Mouse (Mus musculus): ENCODE measurements around the gene Best3. TPM values are rescaled to one million over a fixed set of nuclear protein-coding genes. Genes with fewer than 3 reads are reported as not detected.
"Not testable (repeated sequence)": the region's sequence is repeated elsewhere in the genome, so short reads cannot be mapped to it uniquely, and the experiment has no call there.

Best3 gene
- polyA plus RNA-seq, 1 experiment from 2014 or later = 0.09 TPM

DNA sequence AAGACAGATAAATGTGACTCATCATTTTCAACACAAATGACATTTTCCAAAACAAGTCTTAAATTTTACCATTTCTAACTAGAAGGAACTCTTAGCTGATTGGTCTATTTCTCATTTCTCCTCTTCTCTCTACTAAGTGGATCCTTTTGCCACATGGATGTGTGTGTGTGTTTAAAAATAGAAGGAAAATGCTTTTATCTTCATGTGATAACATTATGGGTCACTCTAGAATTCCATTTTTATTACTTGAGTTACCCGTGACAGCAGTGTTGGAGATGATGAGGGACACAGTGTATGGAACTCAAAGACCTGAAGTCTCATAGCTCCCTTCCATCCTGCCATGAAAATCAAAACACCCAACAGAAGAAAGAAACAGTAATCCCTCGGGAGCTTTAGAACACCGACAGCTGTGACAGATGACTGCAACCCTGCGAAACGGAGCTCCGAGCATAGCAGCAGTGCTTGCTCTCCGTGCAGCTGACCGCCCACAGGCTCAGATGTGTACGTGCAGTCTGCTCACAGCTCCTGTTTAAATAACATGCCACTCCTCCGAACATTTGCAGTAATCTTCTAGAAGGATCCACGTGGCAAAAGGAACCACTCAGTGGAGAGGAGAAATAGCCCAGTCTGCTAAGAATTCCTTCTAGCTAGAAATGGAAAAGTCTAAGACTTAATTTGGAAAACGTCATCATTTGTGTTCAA is 27.7 kb downstream of the Best3 start:
- H3K27ac ChIP-seq = no peak overlapping the region; the same call in 1 of the 2 replicates
- ATAC-seq (ENCODE audit: low FRiP score) (peak; percentile 73), DNase-seq (ENCODE audit: low spot score) (peak; percentile 52)
- WGBS = 17% methylated on average over 12 of the region's 12 CpGs
- peak overlapping the region; percentile 24; the same call in 1 of the 2 replicates for H3K9ac ChIP-seq
- H3K4me1 ChIP-seq (replicated peaks; ENCODE audit: control insufficient read depth, insufficient read depth, low read length) = peaks cover 4% of the 10 kb centered on the region; the same call in 1 of the 2 replicates
- no peaks in the 10 kb centered on the region for H3K36me3 ChIP-seq (replicated peaks; ENCODE audit: control insufficient read depth, insufficient read depth)
- no peaks in the 10 kb centered on the region for H3K27me3 ChIP-seq (ENCODE audit: control insufficient read depth, insufficient read depth, low read length)
- peak overlapping the region; percentile 41 for H3K4me2 ChIP-seq (replicated peaks)
- 0 out of 2 replicates have a peak overlapping the region, but pooled peaks have one; percentile 2 for H3K4me3 ChIP-seq (replicated peaks; ENCODE audit: low read length)
- no peaks in the 10 kb centered on the region for H3K9me3 ChIP-seq (ENCODE audit: control insufficient read depth, low read length)

GRCm38 (mm10) chr10:117014565-117014964 is 28.5 kb downstream of the Best3 start:
- WGBS = 84% methylated on average over 5 of the region's 5 CpGs
- Histone ChIP-seq H3K4me3 (replicated peaks; ENCODE audit: low read length) (no peak overlapping the region), H3K27ac (no peak overlapping the region), H3K4me2 (replicated peaks) (no peak overlapping the region), H3K36me3 (replicated peaks; ENCODE audit: control insufficient read depth, insufficient read depth) (no peaks in the 10 kb centered on the region), H3K9me3 (ENCODE audit: control insufficient read depth, low read length) (no peaks in the 10 kb centered on the region), H3K4me1 (replicated peaks; ENCODE audit: control insufficient read depth, insufficient read depth, low read length) (peaks cover 4% of the 10 kb centered on the region; the same call in 1 of the 2 replicates), H3K9ac (no peak overlapping the region), H3K27me3 (ENCODE audit: control insufficient read depth, insufficient read depth, low read length) (no peaks in the 10 kb centered on the region)
- ATAC-seq (ENCODE audit: low FRiP score) (no peak), DNase-seq (ENCODE audit: low spot score) (no peak)

- Histone ChIP-seq H3K9me3 (ENCODE audit: control insufficient read depth, low read length) (no peaks in the 10 kb centered on the region), H3K27me3 (ENCODE audit: control insufficient read depth, insufficient read depth, low read length) (no peaks in the 10 kb centered on the region), H3K36me3 (replicated peaks; ENCODE audit: control insufficient read depth, insufficient read depth) (no peaks in the 10 kb centered on the region), H3K4me2 (replicated peaks) (no peak overlapping the region), H3K9ac (0 out of 2 replicates have a peak overlapping the region, but pooled peaks have one; percentile 5), H3K4me1 (replicated peaks; ENCODE audit: control insufficient read depth, insufficient read depth, low read length) (peaks cover 8% of the 10 kb centered on the region), H3K27ac (no peak overlapping the region), H3K4me3 (replicated peaks; ENCODE audit: low read length) (no peak overlapping the region)
- WGBS = 40% methylated on average over 7 of the region's 7 CpGs
- DNase-seq (ENCODE audit: low spot score) (no peak), ATAC-seq (ENCODE audit: low FRiP score) (no peak)
These were observed 32.2 kb downstream of the Best3 start for GRCm38 (mm10) chr10:117018281-117018840.

GRCm38 (mm10) chr10:117021020-117021754 is 35.1 kb downstream of the Best3 start:
- Histone ChIP-seq H3K4me2 (replicated peaks) (no peak overlapping the region), H3K36me3 (replicated peaks; ENCODE audit: control insufficient read depth, insufficient read depth) (no peaks in the 10 kb centered on the region), H3K4me3 (replicated peaks; ENCODE audit: low read length) (no peak overlapping the region), H3K4me1 (replicated peaks; ENCODE audit: control insufficient read depth, insufficient read depth, low read length) (peaks cover 4% of the 10 kb centered on the region; the same call in 1 of the 2 replicates), H3K27ac (no peak overlapping the region), H3K9me3 (ENCODE audit: control insufficient read depth, low read length) (no peaks in the 10 kb centered on the region), H3K27me3 (ENCODE audit: control insufficient read depth, insufficient read depth, low read length) (no peaks in the 10 kb centered on the region), H3K9ac (no peak overlapping the region)
- ATAC-seq (ENCODE audit: low FRiP score) = peak; percentile 48; the same call in 1 of the 2 replicates
- no peak for DNase-seq (ENCODE audit: low spot score)
- 20% methylated on average over 21 of the region's 21 CpGs for WGBS

DNA sequence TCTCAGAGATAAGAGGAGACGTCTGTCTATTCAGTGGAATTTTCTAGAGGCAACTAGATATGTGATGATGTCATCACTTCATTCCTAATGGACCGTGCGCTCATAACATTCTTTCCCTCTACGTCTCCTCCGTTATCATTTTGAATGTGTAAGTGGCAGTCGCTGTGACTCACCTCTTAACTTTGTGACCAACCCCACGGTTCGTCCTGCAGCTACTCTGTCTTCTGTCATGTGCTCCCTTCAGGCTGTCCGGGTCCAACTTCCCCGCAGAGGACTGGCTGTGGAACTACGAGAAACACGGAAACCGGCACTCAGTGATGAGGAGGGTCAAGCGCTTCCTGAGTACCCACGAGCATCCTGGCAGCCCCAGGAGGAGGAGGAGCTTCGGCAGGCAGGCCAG is 37.6 kb downstream of the Best3 start:
- ATAC-seq (ENCODE audit: low FRiP score) (no peak), DNase-seq (ENCODE audit: low spot score) (no peak)
- Histone ChIP-seq H3K9ac (no peak overlapping the region), H3K36me3 (replicated peaks; ENCODE audit: control insufficient read depth, insufficient read depth) (no peaks in the 10 kb centered on the region), H3K9me3 (ENCODE audit: control insufficient read depth, low read length) (no peaks in the 10 kb centered on the region), H3K27me3 (ENCODE audit: control insufficient read depth, insufficient read depth, low read length) (no peaks in the 10 kb centered on the region), H3K4me2 (replicated peaks) (no peak overlapping the region), H3K4me1 (replicated peaks; ENCODE audit: control insufficient read depth, insufficient read depth, low read length) (peaks cover 4% of the 10 kb centered on the region; the same call in 1 of the 2 replicates), H3K27ac (no peak overlapping the region), H3K4me3 (replicated peaks; ENCODE audit: low read length) (no peak overlapping the region)
- 74% methylated on average over 16 of the region's 16 CpGs for WGBS

DNA sequence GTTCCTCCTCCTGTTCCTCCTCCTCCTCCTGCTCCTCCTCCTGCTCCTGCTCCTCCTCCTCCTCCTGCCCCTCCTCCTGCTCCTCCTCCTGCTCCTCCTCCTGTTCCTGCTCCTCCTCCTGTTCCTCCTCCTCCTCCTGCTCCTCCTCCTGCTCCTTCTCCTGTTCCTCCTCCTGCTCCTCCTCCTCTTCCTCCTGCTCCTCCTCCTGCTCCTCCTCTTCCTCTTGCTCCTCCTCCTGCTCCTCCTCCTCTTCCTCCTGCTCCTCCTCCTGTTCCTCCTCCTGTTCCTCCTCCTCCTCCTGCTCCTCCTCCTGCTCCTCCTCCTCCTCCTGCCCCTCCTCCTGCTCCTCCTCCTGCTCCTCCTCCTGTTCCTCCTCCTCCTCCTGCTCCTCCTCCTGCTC is 39.7 kb downstream of the Best3 start:
- not testable (repeated sequence) for H3K27ac ChIP-seq; H3K9ac ChIP-seq; H3K36me3 ChIP-seq (replicated peaks; ENCODE audit: control insufficient read depth, insufficient read depth); DNase-seq (ENCODE audit: low spot score); H3K4me2 ChIP-seq (replicated peaks); ATAC-seq (ENCODE audit: low FRiP score); H3K27me3 ChIP-seq (ENCODE audit: control insufficient read depth, insufficient read depth, low read length); H3K4me1 ChIP-seq (replicated peaks; ENCODE audit: control insufficient read depth, insufficient read depth, low read length); H3K9me3 ChIP-seq (ENCODE audit: control insufficient read depth, low read length); H3K4me3 ChIP-seq (replicated peaks; ENCODE audit: low read length)

- no peaks in the 10 kb centered on the region for H3K9me3 ChIP-seq (ENCODE audit: control insufficient read depth, low read length)
- H3K27ac ChIP-seq = no peak overlapping the region
- H3K4me3 ChIP-seq (replicated peaks; ENCODE audit: low read length) = no peak overlapping the region
- 78% methylated on average over 8 of the region's 8 CpGs for WGBS
- H3K4me1 ChIP-seq (replicated peaks; ENCODE audit: control insufficient read depth, insufficient read depth, low read length) = peaks cover under 1% of the 10 kb centered on the region; the same call in 1 of the 2 replicates
- H3K9ac ChIP-seq = no peak overlapping the region
- H3K36me3 ChIP-seq (replicated peaks; ENCODE audit: control insufficient read depth, insufficient read depth) = no peaks in the 10 kb centered on the region
- no peak for ATAC-seq (ENCODE audit: low FRiP score)
- no peaks in the 10 kb centered on the region for H3K27me3 ChIP-seq (ENCODE audit: control insufficient read depth, insufficient read depth, low read length)
- DNase-seq (ENCODE audit: low spot score) = no peak
- H3K4me2 ChIP-seq (replicated peaks) = no peak overlapping the region
These were observed 40.1 kb downstream of the Best3 start for GRCm38 (mm10) chr10:117026176-117026575.

DNA sequence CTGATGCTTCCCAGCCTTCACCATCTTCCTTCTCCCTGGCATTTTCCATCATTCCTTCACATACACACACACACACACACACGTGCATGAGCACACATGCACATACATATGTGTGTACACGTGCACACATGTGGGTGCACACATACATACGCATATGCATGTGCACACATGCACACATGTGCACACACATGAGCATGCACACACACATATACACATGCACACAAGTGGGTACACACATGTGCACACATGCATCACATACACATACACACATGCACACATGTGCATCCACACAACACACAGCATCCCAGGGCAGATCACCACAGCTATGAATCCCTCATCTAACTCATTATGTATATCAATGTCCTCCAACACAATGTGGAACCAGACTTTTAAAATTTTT is 45.0 kb downstream of the Best3 start:
- Histone ChIP-seq H3K27ac (no peak overlapping the region), H3K4me2 (replicated peaks) (no peak overlapping the region), H3K4me3 (replicated peaks; ENCODE audit: low read length) (no peak overlapping the region), H3K27me3 (ENCODE audit: control insufficient read depth, insufficient read depth, low read length) (no peaks in the 10 kb centered on the region), H3K9me3 (ENCODE audit: control insufficient read depth, low read length) (no peaks in the 10 kb centered on the region), H3K4me1 (replicated peaks; ENCODE audit: control insufficient read depth, insufficient read depth, low read length) (no peaks in the 10 kb centered on the region), H3K9ac (no peak overlapping the region), H3K36me3 (replicated peaks; ENCODE audit: control insufficient read depth, insufficient read depth) (no peaks in the 10 kb centered on the region)
- DNase-seq (ENCODE audit: low spot score) (no peak), ATAC-seq (ENCODE audit: low FRiP score) (no peak)
- 96% methylated on average over 3 of the region's 3 CpGs for WGBS

- WGBS = 23% methylated on average over 8 of the region's 8 CpGs
- DNase-seq (ENCODE audit: low spot score) = peak; percentile 79
- Histone ChIP-seq H3K9me3 (ENCODE audit: control insufficient read depth, low read length) (no peaks in the 10 kb centered on the region), H3K27me3 (ENCODE audit: control insufficient read depth, insufficient read depth, low read length) (no peaks in the 10 kb centered on the region), H3K36me3 (replicated peaks; ENCODE audit: control insufficient read depth, insufficient read depth) (no peaks in the 10 kb centered on the region), H3K9ac (no peak overlapping the region), H3K4me2 (replicated peaks) (no peak overlapping the region), H3K27ac (no peak overlapping the region), H3K4me1 (replicated peaks; ENCODE audit: control insufficient read depth, insufficient read depth, low read length) (no peaks in the 10 kb centered on the region), H3K4me3 (replicated peaks; ENCODE audit: low read length) (no peak overlapping the region)
- no peak for ATAC-seq (ENCODE audit: low FRiP score)
These were observed 47.7 kb downstream of the Best3 start for GRCm38 (mm10) chr10:117033785-117034184.

All from hindbrain, embryonic 14.5 days (tissue).